Mouse (Mus musculus) stomach, postnatal 0 days (tissue): ENCODE measurements around the gene Zfp697.

Experiments used
- CTCF ChIP-seq: IDR thresholded peaks from 2 replicates; pipeline ENCODE4 v1.5.1; 2016; ENCODE audit warnings: antibody characterized with exemption, low read depth, mild to moderate bottlenecking, moderate library complexity
- EP300 ChIP-seq: optimal IDR thresholded peaks from 2 replicates; pipeline ENCODE3; 2016; ENCODE audit warnings: antibody characterized with exemption

DNA sequence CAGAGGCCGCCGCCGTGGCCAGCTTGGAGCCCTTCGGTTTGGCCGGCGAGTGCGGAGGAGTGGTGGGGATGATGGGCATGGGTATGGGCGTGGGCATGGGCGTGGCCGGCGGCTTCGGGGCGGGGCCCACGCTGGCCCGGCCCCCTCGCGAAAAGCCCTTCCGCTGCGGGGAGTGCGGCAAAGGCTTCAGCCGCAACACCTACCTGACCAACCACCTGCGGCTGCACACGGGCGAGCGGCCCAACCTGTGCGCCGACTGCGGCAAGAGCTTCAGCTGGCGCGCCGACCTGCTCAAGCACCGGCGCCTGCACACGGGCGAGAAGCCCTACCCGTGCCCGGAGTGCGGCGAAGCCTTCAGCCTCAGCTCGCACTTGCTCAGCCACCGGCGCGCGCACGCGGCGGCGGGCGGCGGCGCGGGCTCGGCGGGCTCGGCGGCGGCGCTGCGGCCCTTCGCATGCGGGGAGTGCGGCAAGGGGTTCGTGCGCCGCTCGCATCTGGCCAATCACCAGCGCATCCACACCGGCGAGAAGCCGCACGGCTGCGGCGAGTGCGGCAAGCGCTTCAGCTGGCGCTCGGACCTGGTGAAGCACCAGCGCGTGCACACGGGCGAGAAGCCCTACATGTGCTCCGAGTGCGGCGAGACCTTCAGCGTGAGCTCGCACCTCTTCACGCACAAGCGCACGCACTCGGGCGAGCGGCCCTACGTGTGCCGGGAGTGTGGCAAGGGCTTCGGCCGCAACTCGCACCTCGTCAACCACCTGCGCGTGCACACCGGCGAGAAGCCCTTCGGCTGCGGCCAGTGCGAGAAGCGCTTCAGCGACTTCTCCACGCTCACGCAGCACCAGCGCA is 45.6 kb downstream of the Zfp697 start:
- no peak for TF ChIP-seq CTCF
- TF ChIP-seq EP300 = no peak
